Mouse (Mus musculus) midbrain, embryonic 12.5 days (tissue): ENCODE data around the gene Stra6l. TPM values are rescaled to one million over a fixed set of nuclear protein-coding genes. Genes with fewer than 3 reads are reported as not detected.

ENCODE experiments used
- ATAC-seq: fragments of 200-750 bp; cut with Nextera tagmentation; 2 replicates; pipeline ENCODE4 v1.8.0; 2017; ENCODE audit warnings: low read depth, moderate TSS enrichment, moderate library complexity; ENCODE audit not compliant: low FRiP score
- H3K27ac ChIP-seq: fragments of 300-500 bp; sonication (generic); replicated peaks from 2 replicates; pipeline ENCODE4 v1.5.1; 2016; ENCODE audit warnings: mild to moderate bottlenecking
- H3K27me3 ChIP-seq: fragments of 300-500 bp; sonication (generic); 2 replicates; pipeline ENCODE4 v1.6.1; 2016; ENCODE audit warnings: mild to moderate bottlenecking
- H3K36me3 ChIP-seq: fragments of 300-500 bp; sonication (generic); 2 replicates; pipeline ENCODE4 v1.6.1; 2016
- H3K4me1 ChIP-seq: fragments of 300-500 bp; sonication (generic); 2 replicates; pipeline ENCODE4 v1.6.1; 2016
- H3K4me2 ChIP-seq: fragments of 300-500 bp; sonication (generic); replicated peaks from 2 replicates; pipeline ENCODE4 v1.6.1; 2016; ENCODE audit warnings: mild to moderate bottlenecking, moderate library complexity
- H3K4me3 ChIP-seq: fragments of 300-500 bp; sonication (generic); 2 replicates; pipeline ENCODE4 v1.5.1; 2016; ENCODE audit warnings: mild to moderate bottlenecking
- H3K9ac ChIP-seq: fragments of 300-500 bp; sonication (generic); replicated peaks from 2 replicates; pipeline ENCODE4 v1.6.1; 2016; ENCODE audit warnings: mild to moderate bottlenecking, moderate library complexity
- H3K9me3 ChIP-seq: fragments of 300-500 bp; sonication (generic); 2 replicates; pipeline ENCODE4 v1.6.1; 2016; ENCODE audit warnings: mild to moderate bottlenecking
- WGBS: fragments of 180-500 bp; shearing (Covaris S2); methylation state at CpG from one replicate; pipeline ENCODE4 v1.1.7; 2016; 5-methylcytosine and 5-hydroxymethylcytosine counted together
- polyA plus RNA-seq: library from polyadenylated mRNA; unstranded; fragments of >200 nt; fragmentation: Nextera tagmentation; extraction: Ambion mirVana; gene quantifications from 2 replicates; pipeline ENCODE4 v1.2.1, GENCODE M21; 2016

The Stra6l gene
- polyA plus RNA-seq: 0.81 and 1.3 TPM in 2 replicates

DNA sequence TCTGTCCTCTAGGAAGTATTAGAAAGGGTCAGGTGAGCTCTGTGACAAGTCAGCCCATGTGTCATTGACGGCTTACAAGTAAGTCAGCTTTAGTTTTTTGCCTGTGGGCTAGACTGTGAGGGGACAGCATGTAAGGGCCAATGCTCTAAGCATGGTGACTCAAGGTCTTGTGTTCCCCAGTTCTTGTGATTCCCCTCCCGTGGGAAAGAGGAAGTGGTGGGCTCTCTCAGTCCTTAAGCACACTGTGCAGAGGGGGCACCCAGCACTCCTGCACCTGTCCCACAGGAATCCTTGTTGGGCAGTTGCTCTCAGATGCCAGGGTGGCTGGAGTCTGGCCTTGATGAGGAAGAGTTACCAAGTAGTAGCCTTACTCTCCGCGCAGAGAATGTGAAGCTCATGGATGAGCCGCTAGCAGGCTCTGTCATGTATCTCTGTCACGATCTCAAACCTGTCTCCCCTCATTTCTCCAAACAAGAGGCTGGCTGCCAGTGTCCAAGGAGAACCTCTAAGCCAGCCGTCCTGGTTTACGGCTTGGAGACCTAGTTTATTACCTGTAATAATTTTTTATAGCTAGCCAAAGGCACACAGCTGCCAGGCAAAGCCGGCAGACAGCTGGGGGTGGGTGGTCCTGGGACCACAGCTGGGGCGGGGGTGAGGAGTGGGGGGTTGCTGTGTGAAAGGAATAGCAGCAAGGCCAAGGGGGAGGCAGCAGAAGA, at the start of gene Stra6l:
Gene Stra6l, plus strand, starts transcription at position 556 of the 716 bp plus-strand sequence.
- Histone ChIP-seq H3K4me1 (peaks cover 15% of the 10 kb centered on the region), H3K9ac (no peak within 1 kb of the TSS), H3K4me3 (no peak within 1 kb of the TSS), H3K27ac (no peak within 1 kb of the TSS), H3K9me3 (no peaks in the 10 kb centered on the region), H3K4me2 (no peak within 1 kb of the TSS), H3K27me3 (peaks cover 31% of the 10 kb centered on the region; the same call in 1 of the 2 replicates), H3K36me3 (no peaks in the 10 kb centered on the region)
- ATAC-seq: no peak
- 78% methylated on average over 10 of the region's 10 CpGs for WGBS

DNA sequence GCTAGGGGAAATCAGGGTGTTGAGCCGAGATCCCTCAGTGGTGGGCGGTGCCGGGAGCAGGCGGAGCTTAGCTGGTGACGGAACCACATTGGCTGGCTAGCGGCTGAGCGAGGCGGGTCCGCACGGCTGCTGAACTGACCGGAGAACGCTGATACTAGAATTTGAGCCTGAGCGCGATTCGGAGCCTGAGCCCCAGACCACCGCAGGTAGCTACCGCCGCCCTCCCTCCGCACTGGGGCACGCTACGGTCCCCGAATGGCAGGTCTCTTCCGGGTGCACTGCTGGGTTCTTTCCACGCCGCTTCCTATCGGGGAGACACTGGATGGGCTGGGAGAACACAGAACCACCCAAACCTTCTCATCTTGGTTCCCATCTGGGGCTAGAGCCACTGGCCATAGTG, 49.5 kb upstream of the Stra6l start, which contains the start of gene Aldh1b1:
Gene Aldh1b1, plus strand, starts transcription at position 59 of the 400 bp plus-strand sequence.
- Histone ChIP-seq H3K27me3 (peaks cover 9% of the 10 kb centered on the region; the same call in 1 of the 2 replicates), H3K4me2 (peak within 1 kb of the TSS; percentile 76), H3K4me1 (peaks cover 22% of the 10 kb centered on the region), H3K9ac (peak within 1 kb of the TSS; percentile 61), H3K27ac (peak within 1 kb of the TSS; percentile 46), H3K9me3 (no peaks in the 10 kb centered on the region), H3K4me3 (peak within 1 kb of the TSS; percentile 49), H3K36me3 (peaks cover 7% of the 10 kb centered on the region; the same call in 1 of the 2 replicates)
- WGBS: under 1% methylated on average over 26 of the region's 26 CpGs
- ATAC-seq: peak; percentile 64

GRCm38 (mm10) chr4:45799956-45800537, 48.4 kb upstream of the Stra6l start:
- no peak overlapping the region for H3K4me2 ChIP-seq

GRCm38 (mm10) chr4:45802900-45803299, 45.6 kb upstream of the Stra6l start:
- Histone ChIP-seq H3K27ac (no peak overlapping the region), H3K4me1 (peaks cover 14% of the 10 kb centered on the region; the same call in 1 of the 2 replicates), H3K36me3 (peaks cover 7% of the 10 kb centered on the region; the same call in 1 of the 2 replicates), H3K9me3 (no peaks in the 10 kb centered on the region), H3K4me2 (no peak overlapping the region), H3K4me3 (no peak overlapping the region), H3K9ac (no peak overlapping the region), H3K27me3 (no peaks in the 10 kb centered on the region; the same call in 1 of the 2 replicates)
- WGBS: 93% methylated on average over 14 of the region's 14 CpGs
- ATAC-seq: no peak

More at GRCm38 (mm10) chr4:45799956-45800537, 48.4 kb upstream of the Stra6l start:
- no peak for ATAC-seq
- WGBS: 34% methylated on average over 3 of the region's 3 CpGs
- H3K4me1 ChIP-seq: peaks cover 22% of the 10 kb centered on the region
- no peak overlapping the region for H3K9ac ChIP-seq
- H3K4me3 ChIP-seq: no peak overlapping the region
- H3K27ac ChIP-seq: no peak overlapping the region
- H3K27me3 ChIP-seq: peaks cover 9% of the 10 kb centered on the region; the same call in 1 of the 2 replicates
- peaks cover 7% of the 10 kb centered on the region; the same call in 1 of the 2 replicates for H3K36me3 ChIP-seq
- no peaks in the 10 kb centered on the region for H3K9me3 ChIP-seq

DNA sequence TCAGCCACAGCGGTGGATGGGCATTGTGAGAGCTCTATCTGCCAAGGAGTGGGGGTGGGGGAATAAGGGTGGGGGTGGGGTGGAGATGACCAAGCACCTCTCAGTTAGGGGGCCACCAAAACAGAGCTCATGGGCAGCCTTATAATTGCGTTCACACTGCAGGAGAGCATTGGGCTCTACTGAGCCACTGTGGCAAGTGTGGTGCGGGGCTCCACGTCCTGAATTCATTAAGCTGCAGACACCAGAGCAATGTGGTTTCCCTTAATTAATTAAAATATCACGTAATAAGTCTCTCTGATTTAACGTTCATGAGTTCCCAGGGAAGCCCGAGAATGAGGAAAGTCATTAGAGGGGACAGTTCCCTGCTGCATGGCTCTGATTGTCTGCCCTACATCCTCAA, 40.4 kb upstream of the Stra6l start:
- Histone ChIP-seq H3K9ac (no peak overlapping the region), H3K36me3 (peaks cover 26% of the 10 kb centered on the region)
- 38% methylated on average over 7 of the region's 7 CpGs for WGBS

DNA sequence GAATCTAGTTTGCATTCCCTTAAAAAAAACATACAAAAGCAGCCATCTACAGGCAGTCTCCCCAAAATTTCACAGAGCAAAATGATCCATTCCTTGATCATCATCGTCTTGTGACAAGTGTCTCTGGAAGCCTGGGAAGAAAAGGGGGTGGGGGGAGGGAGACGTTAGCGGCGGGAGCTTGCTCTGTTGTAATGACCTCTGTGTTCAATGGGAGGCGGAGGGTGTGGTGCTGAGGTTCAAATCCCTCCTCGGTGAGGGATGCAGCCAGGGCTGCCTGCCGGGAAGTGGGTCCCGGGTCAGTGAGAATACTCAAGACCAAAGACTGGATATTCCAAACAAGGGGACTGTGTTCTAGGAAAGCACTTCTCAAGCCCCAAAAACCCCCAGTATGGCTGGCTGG, 37.2 kb upstream of the Stra6l start:
- peaks cover 37% of the 10 kb centered on the region for H3K36me3 ChIP-seq
- H3K27ac ChIP-seq: no peak overlapping the region
- no peak overlapping the region for H3K4me3 ChIP-seq
- ATAC-seq: no peak
- 9% methylated on average over 8 of the region's 8 CpGs for WGBS
- no peaks in the 10 kb centered on the region for H3K9me3 ChIP-seq
- peaks cover 9% of the 10 kb centered on the region; the same call in 1 of the 2 replicates for H3K27me3 ChIP-seq
- H3K9ac ChIP-seq: no peak overlapping the region
- H3K4me2 ChIP-seq: no peak overlapping the region
- peaks cover 19% of the 10 kb centered on the region for H3K4me1 ChIP-seq

More for the DNA sequence above, 40.4 kb upstream of the Stra6l start:
- no peaks in the 10 kb centered on the region for H3K9me3 ChIP-seq
- no peak for ATAC-seq
- no peak overlapping the region for H3K4me3 ChIP-seq
- no peak overlapping the region for H3K27ac ChIP-seq
- H3K4me2 ChIP-seq: no peak overlapping the region
- H3K4me1 ChIP-seq: peaks cover 8% of the 10 kb centered on the region; the same call in 1 of the 2 replicates
- H3K27me3 ChIP-seq: peaks cover 4% of the 10 kb centered on the region; the same call in 1 of the 2 replicates

- Histone ChIP-seq H3K4me2 (no peak overlapping the region), H3K36me3 (peaks cover 22% of the 10 kb centered on the region), H3K27ac (peak overlapping the region; percentile 39; the same call in 1 of the 2 replicates), H3K4me3 (no peak overlapping the region), H3K9me3 (no peaks in the 10 kb centered on the region), H3K4me1 (peaks cover 50% of the 10 kb centered on the region), H3K9ac (no peak overlapping the region), H3K27me3 (peaks cover 8% of the 10 kb centered on the region)
- ATAC-seq: no peak
- 17% methylated on average over 7 of the region's 7 CpGs for whole genome bisulfite sequencing
These were observed 32.9 kb upstream of the Stra6l start for GRCm38 (mm10) chr4:45815542-45815941.

DNA sequence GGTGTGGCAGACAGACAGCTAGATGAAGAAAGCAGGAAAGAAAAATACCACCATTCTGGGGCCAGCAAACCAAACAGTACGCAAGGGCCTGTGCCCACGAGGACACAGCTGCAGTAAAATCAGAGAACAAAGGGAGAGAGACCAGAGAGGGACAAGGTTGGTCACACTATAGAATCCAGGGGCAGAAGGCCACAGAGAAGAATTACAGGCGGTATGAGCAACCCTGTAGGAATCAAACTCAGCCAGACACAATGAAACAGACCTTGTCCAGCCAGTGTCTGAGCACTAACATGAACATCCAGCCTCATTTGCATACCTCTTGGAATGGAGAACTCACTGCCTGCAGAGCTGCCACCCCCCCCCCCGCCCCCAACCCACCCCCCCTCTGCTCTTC, 29.7 kb upstream of the Stra6l start:
- peak; percentile 5 for ATAC-seq
- H3K36me3 ChIP-seq: peaks cover 11% of the 10 kb centered on the region; the same call in 1 of the 2 replicates
- H3K9ac ChIP-seq: peak overlapping the region; percentile 38
- H3K9me3 ChIP-seq: no peaks in the 10 kb centered on the region
- H3K27ac ChIP-seq: peak overlapping the region; percentile 97
- peaks cover 12% of the 10 kb centered on the region for H3K27me3 ChIP-seq
- peak overlapping the region; percentile 45 for H3K4me2 ChIP-seq
- 5% methylated on average over 4 of the region's 4 CpGs for WGBS
- H3K4me3 ChIP-seq: no peak overlapping the region
- H3K4me1 ChIP-seq: peaks cover 76% of the 10 kb centered on the region

DNA sequence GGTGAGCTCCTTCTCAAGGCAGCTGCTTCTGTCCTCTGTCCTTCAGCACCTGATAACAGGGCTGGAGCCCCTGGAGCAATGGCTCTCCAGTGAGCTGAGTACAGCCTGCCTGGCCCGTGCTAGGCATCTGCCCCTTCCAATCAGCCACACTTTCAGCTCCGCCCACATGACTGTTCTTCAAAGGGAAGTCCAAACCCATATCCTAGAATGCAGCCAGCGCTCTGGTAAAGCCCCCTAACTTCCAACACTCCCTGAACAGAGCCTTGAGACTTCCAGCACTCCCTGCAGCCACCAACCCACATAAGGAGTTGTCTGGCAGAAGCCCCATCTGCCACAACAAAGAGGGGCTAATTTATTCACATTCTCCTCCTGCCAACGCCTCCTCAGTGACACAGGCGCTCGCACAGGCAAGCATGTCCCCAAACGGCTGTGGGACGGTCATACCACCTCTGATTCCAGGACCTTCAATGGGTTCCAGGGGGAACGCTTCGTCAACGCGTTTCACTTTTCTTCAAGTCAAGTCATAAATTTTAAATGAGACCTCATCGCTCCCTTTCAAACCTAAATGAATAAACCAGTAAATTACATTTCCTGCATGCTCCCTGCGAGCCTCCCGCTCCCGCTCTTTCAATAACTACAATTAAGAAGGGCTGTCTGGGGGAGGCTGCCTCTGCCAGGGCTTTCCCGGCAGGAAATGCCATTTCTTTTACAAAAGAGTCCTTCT, 29.1 kb upstream of the Stra6l start:
- H3K36me3 ChIP-seq: peaks cover 10% of the 10 kb centered on the region; the same call in 1 of the 2 replicates
- H3K27ac ChIP-seq: peak overlapping the region; percentile 97
- H3K9ac ChIP-seq: peak overlapping the region; percentile 38
- peaks cover 17% of the 10 kb centered on the region for H3K27me3 ChIP-seq
- no peaks in the 10 kb centered on the region for H3K9me3 ChIP-seq
- ATAC-seq: peak; percentile 64
- H3K4me3 ChIP-seq: peak overlapping the region; percentile 9
- peak overlapping the region; percentile 45 for H3K4me2 ChIP-seq
- WGBS: 2% methylated on average over 17 of the region's 17 CpGs
- peaks cover 82% of the 10 kb centered on the region for H3K4me1 ChIP-seq

DNA sequence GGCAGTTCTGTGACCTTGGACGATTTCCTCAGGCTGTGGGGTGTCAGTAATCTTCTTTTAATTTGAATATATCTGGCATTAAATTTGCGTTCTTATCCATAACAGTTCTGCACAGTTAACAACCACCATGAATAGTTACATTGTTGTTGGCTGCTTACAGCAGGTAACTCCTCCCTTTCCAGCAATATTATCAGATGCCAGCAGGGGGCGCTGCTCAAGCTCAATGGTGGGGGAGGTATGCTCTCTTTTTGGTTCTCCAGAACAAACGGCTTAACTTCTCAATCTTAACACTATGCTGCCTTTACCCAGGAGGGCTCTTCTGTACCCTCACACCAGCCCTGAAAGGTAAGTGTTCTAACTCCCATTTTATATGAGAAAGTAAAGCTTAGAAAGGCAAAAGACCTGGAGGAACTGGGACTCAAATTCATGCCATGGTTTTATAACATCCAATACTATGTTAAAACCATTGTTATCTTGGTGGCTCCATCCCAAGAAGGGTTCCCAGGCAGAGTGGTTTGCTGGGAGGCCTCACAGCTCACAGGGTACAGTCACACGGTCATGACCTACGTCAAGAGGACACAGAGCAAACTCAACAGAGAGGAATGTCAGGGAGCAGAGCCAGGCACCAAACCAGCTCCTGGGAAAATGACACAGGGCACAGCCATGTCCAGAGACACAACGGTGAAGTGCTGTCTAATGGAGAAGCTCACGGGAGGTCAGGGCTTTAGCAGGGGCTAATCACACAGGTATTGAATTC, 28.2 kb upstream of the Stra6l start:
- H3K27me3 ChIP-seq: peaks cover 26% of the 10 kb centered on the region
- peak overlapping the region; percentile 45 for H3K4me2 ChIP-seq
- peaks cover 6% of the 10 kb centered on the region; the same call in 1 of the 2 replicates for H3K36me3 ChIP-seq
- H3K9ac ChIP-seq: 0 out of 2 replicates have a peak overlapping the region, but pooled peaks have one; percentile 20
- WGBS: 39% methylated on average over 8 of the region's 8 CpGs
- peak overlapping the region; percentile 97 for H3K27ac ChIP-seq
- peaks cover 90% of the 10 kb centered on the region for H3K4me1 ChIP-seq
- H3K4me3 ChIP-seq: peak overlapping the region; percentile 9
- no peak for ATAC-seq
- H3K9me3 ChIP-seq: no peaks in the 10 kb centered on the region

- Histone ChIP-seq H3K36me3 (peaks cover 6% of the 10 kb centered on the region; the same call in 1 of the 2 replicates), H3K27me3 (peaks cover 43% of the 10 kb centered on the region), H3K4me2 (0 out of 2 replicates have a peak overlapping the region, but pooled peaks have one; percentile 11), H3K4me1 (peaks cover 88% of the 10 kb centered on the region), H3K9me3 (no peaks in the 10 kb centered on the region), H3K4me3 (no peak overlapping the region), H3K9ac (no peak overlapping the region), H3K27ac (peak overlapping the region; percentile 97)
- no peak for ATAC-seq
- 23% methylated on average over 3 of the region's 3 CpGs for WGBS
These were observed 26.5 kb upstream of the Stra6l start for GRCm38 (mm10) chr4:45821995-45822394.
